Mouse (Mus musculus) E14TG2a.4 (cell line): Measurements from ENCODE around the gene Nudt13.

Source experiments
- CTCF ChIP-seq: conservative IDR thresholded peaks from 2 replicates; pipeline ENCODE4 v1.5.1; 2014; ENCODE audit warnings: low read length
- POU5F1 ChIP-seq: IDR thresholded peaks from 2 replicates; pipeline ENCODE4 v1.6.1; 2014; ENCODE audit warnings: low read length, borderline replicate concordance

- TF ChIP-seq CTCF (no peak), POU5F1 (no peak)
Observed at GRCm38 (mm10) chr14:20262346-20262745, 32.2 kb upstream of the Nudt13 start.
